Mouse (Mus musculus) lung, embryonic 14.5 days (tissue): ENCODE measurements around the gene Xlr4b. TPM values are rescaled to one million over a fixed set of nuclear protein-coding genes. Genes with fewer than 3 reads are reported as not detected.
"Not testable (repeated sequence)": the region's sequence is repeated elsewhere in the genome, so short reads cannot be mapped to it uniquely, and the experiment has no call there.

Experiments used
- ATAC-seq: fragments of 200-750 bp; cut with Nextera tagmentation; 2 replicates; pipeline ENCODE4 v1.8.0; 2017; ENCODE audit warnings: mild to moderate bottlenecking, moderate TSS enrichment, moderate library complexity; ENCODE audit not compliant: insufficient read depth
- DNase-seq: peaks from one replicate; pipeline ENCODE4 v3.0.0-alpha.2; 2015
- H3K27ac ChIP-seq: fragments of 300-500 bp; sonication (generic); 2 replicates; pipeline ENCODE4 v1.5.1; 2014; ENCODE audit warnings: low read depth, mild to moderate bottlenecking, moderate library complexity
- H3K27me3 ChIP-seq: fragments of 300-500 bp; sonication (generic); 2 replicates; pipeline ENCODE4 v1.6.1; 2014; ENCODE audit warnings: low read length, control low read depth; ENCODE audit not compliant: insufficient read depth
- H3K36me3 ChIP-seq: fragments of 300-500 bp; sonication (generic); 2 replicates; pipeline ENCODE4 v1.6.1; 2014; ENCODE audit warnings: control low read depth; ENCODE audit not compliant: insufficient read depth
- H3K4me1 ChIP-seq: fragments of 300-500 bp; sonication (generic); 2 replicates; pipeline ENCODE4 v1.6.1; 2014; ENCODE audit warnings: antibody characterized with exemption, control low read depth; ENCODE audit not compliant: insufficient read depth
- H3K4me2 ChIP-seq: fragments of 300-500 bp; sonication (generic); 2 replicates; pipeline ENCODE4 v1.6.1; 2014; ENCODE audit warnings: mild to moderate bottlenecking
- H3K4me3 ChIP-seq: fragments of 300-500 bp; sonication (generic); 2 replicates; pipeline ENCODE4 v1.5.1; 2014; ENCODE audit warnings: low read depth, low read length
- H3K9ac ChIP-seq: fragments of 300-500 bp; sonication (generic); 2 replicates; pipeline ENCODE4 v1.6.1; 2014
- H3K9me3 ChIP-seq: fragments of 300-500 bp; sonication (generic); 2 replicates; pipeline ENCODE4 v1.6.1; 2016; ENCODE audit warnings: low read depth, low read length, control low read depth
- CTCF ChIP-seq: IDR thresholded peaks from 2 replicates; pipeline ENCODE4 v1.5.1; 2016; ENCODE audit warnings: antibody characterized with exemption, low read depth
- WGBS: fragments of 180-500 bp; shearing (Covaris S2); extraction: QIAGEN DNeasy Blood & Tissue Kit; methylation state at CpG from one replicate; pipeline ENCODE4 v1.1.7; 2014; 5-methylcytosine and 5-hydroxymethylcytosine counted together
- polyA plus RNA-seq: library from polyadenylated mRNA; unstranded; fragments of >200 nt; fragmentation: Nextera tagmentation; extraction: Ambion mirVana; gene quantifications from 2 replicates; pipeline ENCODE4 v1.2.1, GENCODE M21; 2014

Xlr4b gene
- 4.6 TPM in 1 of 2 replicates, not detected in the other for polyA plus RNA-seq

DNA sequence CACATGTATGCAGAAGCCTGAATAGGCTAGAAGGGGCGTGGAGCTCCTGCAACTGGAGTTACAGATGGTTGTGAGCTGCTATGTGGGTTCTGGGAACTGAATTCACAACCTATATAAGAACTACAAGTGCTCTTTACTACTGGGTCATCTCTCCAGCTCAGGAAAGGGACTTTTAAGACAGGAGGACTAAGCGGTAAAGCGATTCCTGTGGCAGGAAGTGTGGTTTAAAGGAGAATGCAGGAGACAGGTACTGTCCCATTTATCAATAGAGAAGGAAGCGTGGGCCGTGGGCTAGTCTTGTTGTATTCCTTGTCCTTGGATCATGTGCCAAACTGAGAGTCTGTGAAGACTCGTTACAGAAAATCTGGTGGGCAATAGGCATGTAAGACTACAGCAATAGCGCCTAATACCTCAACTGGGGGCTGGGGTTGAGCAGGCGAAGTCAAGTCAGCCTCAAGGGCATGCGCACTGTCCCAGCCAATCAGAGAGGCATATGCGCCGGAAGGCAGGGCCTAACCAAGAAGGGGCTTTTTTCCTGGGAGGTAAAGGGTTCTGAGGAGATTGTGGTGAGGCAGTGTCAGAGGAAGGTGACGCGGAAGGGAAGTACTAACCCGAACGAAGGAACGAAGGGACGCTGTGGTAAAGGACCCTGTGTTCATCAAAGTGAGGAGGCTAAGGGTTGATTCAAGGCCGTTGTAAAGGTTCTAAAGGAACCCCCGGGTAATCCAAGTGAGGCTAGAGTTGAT is at the start of gene Xlr4b:
Gene Xlr4b (plus strand): TSS at position 515 of the 746 bp plus-strand sequence.
- H3K9me3 ChIP-seq, H3K4me3 ChIP-seq, ATAC-seq, H3K9ac ChIP-seq, H3K27ac ChIP-seq, H3K36me3 ChIP-seq, H3K27me3 ChIP-seq, DNase-seq, H3K4me2 ChIP-seq, H3K4me1 ChIP-seq: not testable (repeated sequence)
- WGBS, result 78% methylated on average over 11 of the region's 19 CpGs

GRCm38 (mm10) chrX:73176889-73177288 is 37.2 kb upstream of the Xlr4b start, which contains the start of gene Spin2d:
Gene Spin2d, minus strand, starts transcription at chrX:73176989.
- not testable (repeated sequence) for H3K9me3 ChIP-seq, H3K4me2 ChIP-seq, ATAC-seq, H3K9ac ChIP-seq, H3K27me3 ChIP-seq, H3K27ac ChIP-seq, H3K36me3 ChIP-seq, DNase-seq, H3K4me3 ChIP-seq, H3K4me1 ChIP-seq
- WGBS, result 76% methylated on average over 6 of the region's 15 CpGs

GRCm38 (mm10) chrX:73191934-73192333 is 22.2 kb upstream of the Xlr4b start, which contains the start of gene Xlr3b:
Gene Xlr3b, plus strand, starts transcription at chrX:73192207.
- ATAC-seq, result peak; percentile 54; the same call in 1 of the 2 replicates
- WGBS, result 67% methylated on average over 12 of the region's 12 CpGs
- H3K4me3 ChIP-seq, result not testable (repeated sequence)

GRCm38 (mm10) chrX:73225365-73225764 is 11.2 kb downstream of the Xlr4b start:
- Histone ChIP-seq H3K9me3 (no peaks in the 10 kb centered on the region), H3K4me3 (no peak overlapping the region), H3K36me3 (no peaks in the 10 kb centered on the region), H3K9ac (no peak overlapping the region), H3K27me3 (no peaks in the 10 kb centered on the region), H3K4me2 (no peak overlapping the region), H3K4me1 (no peaks in the 10 kb centered on the region), H3K27ac (no peak overlapping the region)
- WGBS, result 58% methylated on average over 1 of the region's 1 CpGs
- DNase-seq, result no peak
- no peak for ATAC-seq
- TF ChIP-seq CTCF, result no peak

More at GRCm38 (mm10) chrX:73191934-73192333, 22.2 kb upstream of the Xlr4b start, which contains the start of gene Xlr3b:
- H3K27me3 ChIP-seq, H3K27ac ChIP-seq, H3K4me2 ChIP-seq, H3K9me3 ChIP-seq, H3K36me3 ChIP-seq, H3K4me1 ChIP-seq, H3K9ac ChIP-seq: not testable (repeated sequence)
- DNase-seq, result peak; percentile 1

DNA sequence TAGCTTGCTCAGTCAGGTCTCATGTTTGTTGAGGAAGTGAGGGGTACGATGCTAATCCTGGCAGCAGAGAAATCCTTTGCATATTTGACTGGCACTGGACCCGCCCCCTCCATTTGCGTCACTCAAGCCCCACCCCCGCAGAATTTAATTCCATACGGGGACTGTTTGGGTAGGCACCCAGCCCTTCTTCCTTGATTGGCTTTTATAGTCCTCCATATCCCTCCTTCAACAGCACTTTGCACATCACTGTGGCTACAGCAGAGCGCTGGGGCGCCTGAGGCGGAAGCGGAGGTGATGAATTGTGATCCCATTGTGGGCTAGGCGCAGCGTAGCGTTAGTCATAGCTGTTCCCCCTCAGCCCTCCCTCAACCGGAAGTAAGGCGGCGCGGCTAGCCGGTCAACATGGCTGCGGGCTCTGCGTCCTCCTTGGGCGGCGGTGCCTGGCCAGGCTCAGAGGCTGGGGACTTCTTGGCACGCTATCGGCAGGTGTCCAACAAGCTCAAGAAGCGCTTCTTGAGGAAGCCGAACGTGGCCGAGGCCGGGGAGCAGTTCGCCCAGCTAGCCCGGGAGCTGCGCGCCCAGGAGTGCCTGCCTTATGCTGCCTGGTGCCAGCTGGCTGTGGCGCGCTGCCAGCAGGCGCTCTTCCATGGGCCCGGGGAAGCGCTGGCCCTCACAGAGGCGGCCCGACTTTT is 13.9 kb downstream of the Xlr4b start, which contains the start of gene F8a:
Gene F8a (plus strand): TSS at position 378 of the 692 bp plus-strand sequence.
- no peak for TF ChIP-seq CTCF
- Histone ChIP-seq H3K9me3 (no peaks in the 10 kb centered on the region), H3K36me3 (no peaks in the 10 kb centered on the region), H3K4me2 (peak within 1 kb of the TSS; percentile 71), H3K4me1 (no peaks in the 10 kb centered on the region), H3K9ac (peak within 1 kb of the TSS; percentile 58), H3K27me3 (no peaks in the 10 kb centered on the region), H3K4me3 (peak within 1 kb of the TSS; percentile 53), H3K27ac (peak within 1 kb of the TSS; percentile 88)
- peak; percentile 97 for ATAC-seq
- 13% methylated on average over 22 of the region's 39 CpGs for WGBS
- DNase-seq, result peak; percentile 84

GRCm38 (mm10) chrX:73228606-73229214 is 14.6 kb downstream of the Xlr4b start:
- Histone ChIP-seq H3K36me3 (no peaks in the 10 kb centered on the region), H3K27me3 (no peaks in the 10 kb centered on the region), H3K4me1 (no peaks in the 10 kb centered on the region), H3K27ac (peak overlapping the region; percentile 88), H3K4me3 (peak overlapping the region; percentile 53), H3K9me3 (no peaks in the 10 kb centered on the region), H3K9ac (peak overlapping the region; percentile 58), H3K4me2 (peak overlapping the region; percentile 71)
- DNase-seq (peak; percentile 43), ATAC-seq (peak; percentile 64)
- 10% methylated on average over 30 of the region's 51 CpGs for WGBS
- TF ChIP-seq CTCF, result no peak

DNA sequence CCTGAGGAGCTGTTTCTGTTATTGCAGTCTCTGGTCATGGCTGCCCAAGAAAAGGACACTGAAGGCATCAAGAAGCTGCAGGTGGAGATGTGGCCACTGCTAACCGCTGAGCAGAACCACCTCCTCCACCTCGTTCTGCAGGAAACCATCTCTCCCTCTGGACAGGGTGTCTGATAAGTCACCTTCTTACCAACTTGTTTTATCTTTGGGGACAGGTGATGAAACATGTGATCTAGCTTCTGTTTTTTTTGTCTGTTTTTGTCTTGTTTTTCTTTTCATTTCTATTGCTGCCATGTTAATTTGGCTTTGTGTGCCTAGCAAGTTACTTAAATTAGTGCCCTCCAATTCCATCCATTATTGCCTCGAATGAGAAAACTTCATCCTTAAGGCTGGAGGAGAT is 15.2 kb downstream of the Xlr4b start:
- no peak overlapping the region for H3K27ac ChIP-seq
- ATAC-seq, result no peak
- DNase-seq, result no peak

GRCm38 (mm10) chrX:73242821-73243325 is 28.7 kb downstream of the Xlr4b start, which contains the start of gene Xlr4c:
Gene Xlr4c, minus strand, starts transcription at chrX:73243130.
- WGBS, result 74% methylated on average over 12 of the region's 14 CpGs
- H3K4me2 ChIP-seq, result not testable (repeated sequence)

More for the DNA sequence above, 15.2 kb downstream of the Xlr4b start:
- Histone ChIP-seq H3K36me3 (no peaks in the 10 kb centered on the region), H3K4me3 (peak overlapping the region; percentile 53), H3K27me3 (no peaks in the 10 kb centered on the region), H3K4me1 (no peaks in the 10 kb centered on the region), H3K9me3 (no peaks in the 10 kb centered on the region), H3K4me2 (peak overlapping the region; percentile 71), H3K9ac (peak overlapping the region; percentile 58; the same call in 1 of the 2 replicates)
- WGBS, result 30% methylated on average over 3 of the region's 3 CpGs
- no peak for TF ChIP-seq CTCF

GRCm38 (mm10) chrX:73262428-73262827 is 48.3 kb downstream of the Xlr4b start:
- not testable (repeated sequence) for H3K27ac ChIP-seq, DNase-seq, H3K4me3 ChIP-seq, H3K36me3 ChIP-seq, H3K9me3 ChIP-seq, H3K4me1 ChIP-seq, H3K4me2 ChIP-seq, ATAC-seq, H3K27me3 ChIP-seq, H3K9ac ChIP-seq
- WGBS, result 94% methylated on average over 1 of the region's 2 CpGs

More at GRCm38 (mm10) chrX:73242821-73243325, 28.7 kb downstream of the Xlr4b start, which contains the start of gene Xlr4c:
- H3K27ac ChIP-seq, ATAC-seq, H3K36me3 ChIP-seq, DNase-seq, H3K27me3 ChIP-seq, H3K4me3 ChIP-seq, H3K9ac ChIP-seq, H3K4me1 ChIP-seq, H3K9me3 ChIP-seq: not testable (repeated sequence)
